15 mouse cellular contexts compared by ENCODE assay signal in the genomic region with DNA sequence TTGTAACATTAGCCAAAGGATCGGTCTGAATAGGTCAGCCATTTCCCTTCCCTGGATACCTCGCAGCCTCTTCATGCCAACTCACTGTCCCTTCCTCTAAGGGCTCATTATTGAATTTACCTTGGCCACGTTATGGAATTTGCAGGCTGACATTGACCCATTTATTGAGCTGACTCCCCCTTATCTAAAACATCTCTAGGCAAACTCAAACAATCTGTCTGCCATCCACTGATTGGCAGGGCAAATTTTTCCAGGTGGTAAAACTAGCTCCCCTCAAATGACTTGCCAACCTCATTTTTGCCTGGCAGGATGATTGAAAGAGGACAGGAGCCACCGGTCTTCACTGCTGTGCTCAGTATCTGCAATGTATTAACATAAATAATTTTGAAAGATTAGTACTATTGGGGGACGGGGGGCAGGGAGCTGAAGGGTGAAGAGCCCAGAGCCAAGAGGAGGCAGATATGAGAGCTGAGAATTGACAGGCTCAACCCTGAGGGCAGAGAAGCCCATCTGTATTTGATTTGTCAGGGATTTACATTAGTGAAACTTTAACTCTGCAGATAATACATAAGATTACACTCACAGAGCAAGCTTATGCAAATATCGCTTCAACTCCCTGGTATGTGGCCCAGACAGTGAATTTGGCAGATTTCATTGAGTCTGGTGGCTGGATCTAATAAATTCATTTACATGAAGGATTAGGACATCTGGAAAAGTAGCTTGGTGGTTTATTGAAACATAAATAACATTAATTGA.
A peak's percentile ranks its signal among the peaks of the same experiment; 100 is the strongest.
DNase-seq lines count a peak whose midpoint lies in the region; ATAC-seq lines count a peak whose summit lies in the region.
"Had no signal": no experiment of that assay in that cellular context is flagged by ENCODE, and none has a peak within 500 bp of the region (broad histone marks: within the 10 kb centered on the region; RNA-seq: fewer than 3 reads in every experiment).

No protein-coding gene starts in this region.

- no peaks in the 10 kb centered on the region for H3K4me1 ChIP-seq in hindbrain, embryonic 14.5 days (replicated peaks; ENCODE audit: control insufficient read depth, insufficient read depth, low read length)
- peaks cover 6% of the 10 kb centered on the region for H3K4me1 ChIP-seq in hindbrain, embryonic 13.5 days (replicated peaks)
- H3K4me1 ChIP-seq in embryonic facial prominence, embryonic 11.5 days (ENCODE audit: control insufficient read depth, insufficient read depth, low read length) = no peaks in the 10 kb centered on the region
- H3K4me1 ChIP-seq: heart, embryonic 15.5 days had no signal

- 69% methylated on average over 6 of the region's 6 CpGs for WGBS in hindbrain, embryonic 14.5 days
- 70% methylated on average over 6 of the region's 6 CpGs for WGBS in hindbrain, embryonic 13.5 days
- WGBS in embryonic facial prominence, embryonic 11.5 days = 27% methylated on average over 6 of the region's 6 CpGs

- no peaks in the 10 kb centered on the region for H3K36me3 ChIP-seq in hindbrain, embryonic 14.5 days (replicated peaks; ENCODE audit: control insufficient read depth, insufficient read depth)
- no peaks in the 10 kb centered on the region for H3K36me3 ChIP-seq in hindbrain, embryonic 13.5 days
- H3K36me3 ChIP-seq in embryonic facial prominence, embryonic 11.5 days (replicated peaks; ENCODE audit: control insufficient read depth, insufficient read depth, low read depth, low read length) = no peaks in the 10 kb centered on the region
- H3K36me3 ChIP-seq: heart, embryonic 15.5 days had no signal

- no peak overlapping the region for H3K27ac ChIP-seq in hindbrain, embryonic 14.5 days
- H3K27ac ChIP-seq in hindbrain, embryonic 13.5 days = no peak overlapping the region
- H3K27ac ChIP-seq in embryonic facial prominence, embryonic 11.5 days (replicated peaks; ENCODE audit: low read depth, low read length) = no peak overlapping the region
- H3K27ac ChIP-seq: heart, embryonic 15.5 days had no signal

- H3K9me3 ChIP-seq in hindbrain, embryonic 14.5 days (ENCODE audit: control insufficient read depth, low read length) = no peaks in the 10 kb centered on the region
- no peaks in the 10 kb centered on the region for H3K9me3 ChIP-seq in hindbrain, embryonic 13.5 days
- H3K9me3 ChIP-seq in embryonic facial prominence, embryonic 11.5 days (replicated peaks; ENCODE audit: control insufficient read depth, low read length) = no peaks in the 10 kb centered on the region
- H3K9me3 ChIP-seq: heart, embryonic 15.5 days had no signal

- H3K4me3 ChIP-seq in hindbrain, embryonic 14.5 days (replicated peaks; ENCODE audit: low read length) = no peak overlapping the region
- H3K4me3 ChIP-seq in hindbrain, embryonic 13.5 days = no peak overlapping the region
- no peak overlapping the region for H3K4me3 ChIP-seq in embryonic facial prominence, embryonic 11.5 days (ENCODE audit: low read depth, low read length)
- H3K4me3 ChIP-seq: heart, embryonic 15.5 days had no signal

- no peak for DNase-seq in hindbrain, embryonic 14.5 days (ENCODE audit: low spot score)
- peak; percentile 31 for DNase-seq in 3T3-L1 (ENCODE audit: low read depth, low spot score)
- peak; percentile 92 for DNase-seq in embryonic facial prominence, embryonic 11.5 days (ENCODE audit: low spot score)
- DNase-seq in mesoderm, embryonic 11.5 days (ENCODE audit: low read depth, low spot score) = peak; percentile 35
- DNase-seq in adrenal gland, postnatal 36 days = no peak
- DNase-seq in adrenal gland, adult 2 months = no peak
- DNase-seq in spleen, adult 18-20 months = no peak
- DNase-seq: adrenal gland, postnatal 10 days; cerebellum, adult 11 months; left cerebral cortex, postnatal 4 days; thymus, adult 18-20 months had no signal

- peak; percentile 24; the same call in 1 of the 2 replicates for ATAC-seq in hindbrain, embryonic 14.5 days (ENCODE audit: low FRiP score)
- ATAC-seq in hindbrain, embryonic 13.5 days (ENCODE audit: low FRiP score) = no peak
- peak; percentile 74; the same call in 1 of the 2 replicates for ATAC-seq in embryonic facial prominence, embryonic 11.5 days (replicated peaks; ENCODE audit: insufficient number of reproducible peaks, low FRiP score, low TSS enrichment, low read depth)
- ATAC-seq: inflammation-experienced regulatory T-cells, adult 6 months; Patski had no signal

- no peak overlapping the region for H3K9ac ChIP-seq in hindbrain, embryonic 14.5 days
- H3K9ac ChIP-seq in hindbrain, embryonic 13.5 days = no peak overlapping the region
- no peak overlapping the region for H3K9ac ChIP-seq in embryonic facial prominence, embryonic 11.5 days (replicated peaks; ENCODE audit: low read length)
- H3K9ac ChIP-seq: heart, embryonic 15.5 days had no signal

- H3K4me2 ChIP-seq in hindbrain, embryonic 14.5 days (replicated peaks) = no peak overlapping the region
- no peak overlapping the region for H3K4me2 ChIP-seq in hindbrain, embryonic 13.5 days
- H3K4me2 ChIP-seq in embryonic facial prominence, embryonic 11.5 days (ENCODE audit: low read depth, low read length) = no peak overlapping the region
- H3K4me2 ChIP-seq: heart, embryonic 15.5 days had no signal

- H3K27me3 ChIP-seq in hindbrain, embryonic 14.5 days (ENCODE audit: control insufficient read depth, insufficient read depth, low read length) = no peaks in the 10 kb centered on the region
- no peaks in the 10 kb centered on the region for H3K27me3 ChIP-seq in hindbrain, embryonic 13.5 days
- H3K27me3 ChIP-seq in embryonic facial prominence, embryonic 11.5 days (ENCODE audit: control insufficient read depth, insufficient read depth, low read length) = no peaks in the 10 kb centered on the region
- H3K27me3 ChIP-seq: heart, embryonic 15.5 days had no signal

Comparison
In these comparisons a context has a peak if more than half of its experiments do, and no peak if none do; other contexts are left out.
1. DNase-seq: peak in 3T3-L1 (single experiment), embryonic facial prominence, embryonic 11.5 days (single experiment) and mesoderm, embryonic 11.5 days (single experiment); none in hindbrain, embryonic 14.5 days (single experiment), adrenal gland, postnatal 36 days (0 of 2), adrenal gland, adult 2 months (single experiment) and spleen, adult 18-20 months (0 of 2).